ENCODE assay signal across 21 mouse cellular contexts in genomic region chr16:18164642-18165238, GRCm38 (mm10). TPM values are rescaled to one million over a fixed set of nuclear protein-coding genes. Genes with fewer than 3 reads are reported as not detected.
DNase-seq lines count a peak whose midpoint lies in the region; ATAC-seq lines count a peak whose summit lies in the region.
"Had no signal": no experiment of that assay in that cellular context is flagged by ENCODE, and none has a peak within 500 bp of the region (broad histone marks: within the 10 kb centered on the region; RNA-seq: fewer than 3 reads in every experiment).

No protein-coding gene starts in this region.

- no peaks in the 10 kb centered on the region for H3K27me3 ChIP-seq in forebrain, embryonic 14.5 days (replicated peaks; ENCODE audit: control insufficient read depth, insufficient read depth, low read length)
- H3K27me3 ChIP-seq in forebrain, embryonic 12.5 days, result no peaks in the 10 kb centered on the region
- no peaks in the 10 kb centered on the region for H3K27me3 ChIP-seq in hindbrain, embryonic 14.5 days (ENCODE audit: control insufficient read depth, insufficient read depth, low read length)
- H3K27me3 ChIP-seq in midbrain, embryonic 16.5 days (ENCODE audit: control insufficient read depth, insufficient read depth, low read depth, low read length), result no peaks in the 10 kb centered on the region
- H3K27me3 ChIP-seq: embryonic facial prominence, embryonic 12.5 days; forebrain, embryonic 13.5 days; lung, embryonic 15.5 days had no signal

- no peak overlapping the region for H3K9ac ChIP-seq in forebrain, embryonic 14.5 days (ENCODE audit: low read length)
- no peak overlapping the region for H3K9ac ChIP-seq in forebrain, embryonic 12.5 days
- H3K9ac ChIP-seq in hindbrain, embryonic 14.5 days, result no peak overlapping the region
- H3K9ac ChIP-seq in midbrain, embryonic 16.5 days (ENCODE audit: low read depth, low read length), result no peak overlapping the region
- H3K9ac ChIP-seq: embryonic facial prominence, embryonic 12.5 days; forebrain, embryonic 13.5 days; lung, embryonic 15.5 days had no signal

- DNase-seq in forebrain, embryonic 14.5 days (ENCODE audit: low spot score), result no peak
- DNase-seq in cerebellum, postnatal 25 days, result peak; percentile 42 to 58
- DNase-seq in hindbrain, embryonic 14.5 days (ENCODE audit: low spot score), result no peak
- DNase-seq in ovary, postnatal 10 days (ENCODE audit: low spot score), result no peak
- no peak for DNase-seq in left cerebral cortex, adult 8-10 months (ENCODE audit: low spot score in 2 of 2)
- DNase-seq: heart, postnatal 4 days; kidney, adult 2 months; right cerebral cortex, adult 18-20 months had no signal

- 19% methylated on average over 2 of the region's 2 CpGs for WGBS in forebrain, embryonic 14.5 days
- 20% methylated on average over 2 of the region's 2 CpGs for WGBS in forebrain, embryonic 12.5 days
- 18% methylated on average over 2 of the region's 2 CpGs for WGBS in hindbrain, embryonic 14.5 days
- 20% methylated on average over 2 of the region's 2 CpGs for WGBS in midbrain, embryonic 16.5 days

- H3K9me3 ChIP-seq in forebrain, embryonic 14.5 days (replicated peaks; ENCODE audit: control insufficient read depth, low read length), result no peaks in the 10 kb centered on the region
- H3K9me3 ChIP-seq in forebrain, embryonic 12.5 days, result no peaks in the 10 kb centered on the region
- no peaks in the 10 kb centered on the region for H3K9me3 ChIP-seq in hindbrain, embryonic 14.5 days (ENCODE audit: control insufficient read depth, low read length)
- no peaks in the 10 kb centered on the region for H3K9me3 ChIP-seq in midbrain, embryonic 16.5 days (replicated peaks; ENCODE audit: control insufficient read depth, low read length, poor library complexity, severe bottlenecking)
- H3K9me3 ChIP-seq: embryonic facial prominence, embryonic 12.5 days; forebrain, embryonic 13.5 days; lung, embryonic 15.5 days had no signal

- ATAC-seq in forebrain, embryonic 14.5 days, result 0 out of 2 replicates have a peak, but pooled peaks have one; percentile 12
- ATAC-seq in forebrain, embryonic 12.5 days (ENCODE audit: low FRiP score), result no peak
- ATAC-seq in hindbrain, embryonic 14.5 days (ENCODE audit: low FRiP score), result peak; percentile 51; the same call in 1 of the 2 replicates
- ATAC-seq in midbrain, embryonic 16.5 days, result peak; percentile 64
- ATAC-seq: CD4-positive, CD25-positive, alpha-beta regulatory T cell, adult 4 months; forebrain, embryonic 13.5 days had no signal

- H3K36me3 ChIP-seq in forebrain, embryonic 14.5 days (ENCODE audit: control insufficient read depth, insufficient read depth, low read length), result no peaks in the 10 kb centered on the region
- no peaks in the 10 kb centered on the region for H3K36me3 ChIP-seq in forebrain, embryonic 12.5 days (replicated peaks)
- no peaks in the 10 kb centered on the region for H3K36me3 ChIP-seq in hindbrain, embryonic 14.5 days (replicated peaks; ENCODE audit: control insufficient read depth, insufficient read depth)
- H3K36me3 ChIP-seq in midbrain, embryonic 16.5 days (ENCODE audit: control insufficient read depth, insufficient read depth, low read length), result no peaks in the 10 kb centered on the region
- H3K36me3 ChIP-seq: embryonic facial prominence, embryonic 12.5 days; lung, embryonic 15.5 days had no signal

- no peak overlapping the region for H3K27ac ChIP-seq in forebrain, embryonic 14.5 days (ENCODE audit: low read depth, low read length)
- no peak overlapping the region for H3K27ac ChIP-seq in forebrain, embryonic 12.5 days
- H3K27ac ChIP-seq in hindbrain, embryonic 14.5 days, result no peak overlapping the region
- H3K27ac ChIP-seq in midbrain, embryonic 16.5 days (ENCODE audit: low read length), result 0 out of 2 replicates have a peak overlapping the region, but pooled peaks have one; percentile 10
- H3K27ac ChIP-seq: embryonic facial prominence, embryonic 12.5 days; forebrain, embryonic 13.5 days; lung, embryonic 15.5 days; stomach, postnatal 0 days had no signal

- no peak overlapping the region for H3K4me2 ChIP-seq in forebrain, embryonic 14.5 days (ENCODE audit: low read length)
- no peak overlapping the region for H3K4me2 ChIP-seq in forebrain, embryonic 12.5 days
- no peak overlapping the region for H3K4me2 ChIP-seq in hindbrain, embryonic 14.5 days (replicated peaks)
- H3K4me2 ChIP-seq in midbrain, embryonic 16.5 days (ENCODE audit: low read length), result no peak overlapping the region
- H3K4me2 ChIP-seq: embryonic facial prominence, embryonic 12.5 days; forebrain, embryonic 13.5 days; liver, embryonic 11.5 days; lung, embryonic 15.5 days had no signal

- H3K4me3 ChIP-seq in forebrain, embryonic 14.5 days (ENCODE audit: low read depth, low read length), result no peak overlapping the region
- no peak overlapping the region for H3K4me3 ChIP-seq in forebrain, embryonic 12.5 days (replicated peaks)
- H3K4me3 ChIP-seq in hindbrain, embryonic 14.5 days (replicated peaks; ENCODE audit: low read length), result no peak overlapping the region
- H3K4me3 ChIP-seq in midbrain, embryonic 16.5 days (ENCODE audit: low read depth, low read length), result no peak overlapping the region
- H3K4me3 ChIP-seq: embryonic facial prominence, embryonic 12.5 days; forebrain, embryonic 13.5 days; lung, embryonic 15.5 days had no signal

- peaks cover 24% of the 10 kb centered on the region for H3K4me1 ChIP-seq in forebrain, embryonic 14.5 days (ENCODE audit: control insufficient read depth, insufficient read depth, low read length)
- peaks cover 50% of the 10 kb centered on the region for H3K4me1 ChIP-seq in forebrain, embryonic 12.5 days
- peaks cover 26% of the 10 kb centered on the region for H3K4me1 ChIP-seq in hindbrain, embryonic 14.5 days (replicated peaks; ENCODE audit: control insufficient read depth, insufficient read depth, low read length)
- peaks cover 29% of the 10 kb centered on the region for H3K4me1 ChIP-seq in midbrain, embryonic 16.5 days (ENCODE audit: control insufficient read depth, insufficient read depth, low read length)

RNA-seq across cellular contexts. Expression of gene Rtn4r, which starts 37.3 kb away (rescaled TPM):
- 11.0 and 15.8 TPM in 2 replicates for polyA plus RNA-seq in forebrain, embryonic 14.5 days (2014; fragmentation: Nextera tagmentation; extraction: Ambion mirVana)
- 5.4 and 6.2 TPM in 2 replicates for polyA plus RNA-seq in forebrain, embryonic 12.5 days (2016; fragmentation: Nextera tagmentation; extraction: Ambion mirVana)
- 22.7 and 26.2 TPM in 2 replicates for polyA plus RNA-seq in hindbrain, embryonic 14.5 days (2014; fragmentation: Nextera tagmentation; extraction: Ambion mirVana)
- 26.6 and 29.7 TPM in 2 replicates for polyA plus RNA-seq in midbrain, embryonic 16.5 days (2015; fragmentation: Nextera tagmentation; extraction: Ambion mirVana)
- 100 to 1,000 TPM; 100 to 120 (median 105) TPM for total RNA-seq in left cerebral cortex, adult 8-10 months (2022)
- polyA plus RNA-seq: CD4-positive, CD25-positive, alpha-beta regulatory T cell, adult 4 months had no signal

RNA-seq across cellular contexts. Expression of gene Ccdc188, which starts 52.9 kb away (rescaled TPM):
- 0.13 and 0.16 TPM in 2 replicates for polyA plus RNA-seq in forebrain, embryonic 14.5 days (2014; fragmentation: Nextera tagmentation; extraction: Ambion mirVana)
- not detected in 2 replicates for polyA plus RNA-seq in forebrain, embryonic 12.5 days (2016; fragmentation: Nextera tagmentation; extraction: Ambion mirVana)
- not detected in 2 replicates for polyA plus RNA-seq in hindbrain, embryonic 14.5 days (2014; fragmentation: Nextera tagmentation; extraction: Ambion mirVana)
- 0.14 TPM in 1 of 2 replicates, not detected in the other for polyA plus RNA-seq in midbrain, embryonic 16.5 days (2015; fragmentation: Nextera tagmentation; extraction: Ambion mirVana)
- total RNA-seq in left cerebral cortex, adult 8-10 months (2022), result not detected
- total RNA-seq: gastrocnemius, adult 8-10 months; heart, adult 8-10 months; heart, postnatal 4 days; left cerebral cortex, postnatal 10 days; megakaryocyte progenitor cell, adult 5-6 weeks had no signal
- polyA plus RNA-seq: CD4-positive, CD25-positive, alpha-beta regulatory T cell, adult 4 months; embryonic facial prominence, embryonic 12.5 days; forebrain, embryonic 13.5 days; kidney, adult 2 months; liver, embryonic 11.5 days; lung, embryonic 15.5 days; spleen, adult 2 months; stomach, postnatal 0 days had no signal

Comparison
In these comparisons a context has a peak if more than half of its experiments do, and no peak if none do; other contexts are left out.
1. DNase-seq: peak in cerebellum, postnatal 25 days (2 of 2); none in forebrain, embryonic 14.5 days (single experiment), hindbrain, embryonic 14.5 days (single experiment), ovary, postnatal 10 days (single experiment) and left cerebral cortex, adult 8-10 months (0 of 2).